Mouse (Mus musculus) kidney, embryonic 16.5 days (tissue): Measurements from ENCODE around the gene Keap1. TPM values are rescaled to one million over a fixed set of nuclear protein-coding genes. Genes with fewer than 3 reads are reported as not detected.
A peak's percentile ranks its signal among the peaks of the same experiment; 100 is the strongest.

ENCODE experiments used
- ATAC-seq: fragments of 200-750 bp; cut with Nextera tagmentation; 2 replicates; pipeline ENCODE4 v1.8.0; 2017; ENCODE audit warnings: moderate TSS enrichment; ENCODE audit not compliant: low FRiP score, low TSS enrichment
- H3K27ac ChIP-seq: fragments of 300-500 bp; sonication (generic); 2 replicates; pipeline ENCODE4 v1.5.1; 2014; ENCODE audit warnings: low read length
- H3K27me3 ChIP-seq: fragments of 300-500 bp; sonication (generic); 2 replicates; pipeline ENCODE4 v1.6.1; 2014; ENCODE audit warnings: low read length, control low read depth, mixed read lengths; ENCODE audit not compliant: insufficient read depth
- H3K36me3 ChIP-seq: fragments of 300-500 bp; sonication (generic); 2 replicates; pipeline ENCODE4 v1.6.1; 2014; ENCODE audit warnings: low read length, control low read depth, mixed read lengths; ENCODE audit not compliant: insufficient read depth
- H3K4me1 ChIP-seq: fragments of 300-500 bp; sonication (generic); 2 replicates; pipeline ENCODE4 v1.6.1; 2014; ENCODE audit warnings: low read length, control low read depth, mixed read lengths; ENCODE audit not compliant: insufficient read depth
- H3K4me2 ChIP-seq: fragments of 300-500 bp; sonication (generic); replicated peaks from 2 replicates; pipeline ENCODE4 v1.6.1; 2014; ENCODE audit warnings: low read depth, low read length
- H3K4me3 ChIP-seq: fragments of 300-500 bp; sonication (generic); 2 replicates; pipeline ENCODE4 v1.5.1; 2014; ENCODE audit warnings: mild to moderate bottlenecking, low read length
- H3K9ac ChIP-seq: fragments of 300-500 bp; sonication (generic); replicated peaks from 2 replicates; pipeline ENCODE4 v1.6.1; 2014; ENCODE audit warnings: low read length
- H3K9me3 ChIP-seq: fragments of 300-500 bp; sonication (generic); 2 replicates; pipeline ENCODE4 v1.6.1; 2016; ENCODE audit warnings: low read length, control low read depth
- WGBS: fragments of 180-500 bp; shearing (Covaris S2); extraction: QIAGEN DNeasy Blood & Tissue Kit; methylation state at CpG from one replicate; pipeline ENCODE4 v1.1.7; 2014; 5-methylcytosine and 5-hydroxymethylcytosine counted together
- polyA plus RNA-seq: library from polyadenylated mRNA; unstranded; fragments of >200 nt; fragmentation: Nextera tagmentation; extraction: Ambion mirVana; gene quantifications from 2 replicates; pipeline ENCODE4 v1.2.1, GENCODE M21; 2015

Keap1 gene
- polyA plus RNA-seq = 67.4 and 68.1 TPM in 2 replicates

DNA sequence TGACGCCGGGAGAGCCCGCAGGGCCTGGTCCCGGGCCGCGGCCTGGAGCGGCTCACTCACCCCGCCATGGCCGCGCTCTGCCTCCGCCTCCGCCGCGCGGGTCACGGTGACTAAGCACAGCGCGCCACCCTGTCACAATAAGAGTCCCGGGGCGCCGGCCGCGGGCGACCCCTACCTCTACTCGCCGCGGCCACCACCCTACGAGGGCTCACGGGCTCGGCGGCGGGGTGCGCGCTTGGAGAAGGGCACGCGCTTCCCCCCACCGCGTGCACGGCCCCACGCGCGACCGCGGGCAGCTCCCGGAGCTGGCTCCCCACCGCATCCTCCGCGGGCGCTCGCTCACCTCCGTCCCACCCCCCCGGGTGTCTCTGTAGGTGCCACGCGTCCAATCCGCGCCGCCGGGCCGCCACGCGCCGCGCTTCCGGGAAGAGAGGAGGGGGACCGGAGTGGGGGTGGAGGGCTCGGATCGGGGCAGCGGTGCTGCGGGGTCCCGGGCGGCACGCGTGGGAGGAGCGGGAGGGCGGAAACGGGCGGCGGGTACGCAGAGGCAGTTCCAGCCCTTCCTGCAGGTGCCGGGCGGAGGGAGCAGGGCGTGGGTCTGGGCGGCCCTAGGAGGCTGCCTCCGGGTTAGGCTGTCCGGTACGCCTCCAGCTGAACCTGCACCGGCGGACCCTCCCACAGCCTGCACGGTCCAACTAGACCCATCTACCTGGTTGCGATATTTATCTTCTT, at the start of gene Keap1:
Keap1 (minus strand) TSS at position 629 of the 732 bp plus-strand sequence.
- Histone ChIP-seq H3K4me1 (peaks cover 20% of the 10 kb centered on the region), H3K36me3 (peaks cover 16% of the 10 kb centered on the region), H3K4me3 (peak within 1 kb of the TSS; percentile 84), H3K9ac (peak within 1 kb of the TSS; percentile 93), H3K9me3 (no peaks in the 10 kb centered on the region), H3K27ac (peak within 1 kb of the TSS; percentile 91), H3K27me3 (peaks cover 14% of the 10 kb centered on the region), H3K4me2 (peak within 1 kb of the TSS; percentile 72)
- WGBS = under 1% methylated on average over 63 of the region's 90 CpGs
- peak; percentile 90 for ATAC-seq

DNA sequence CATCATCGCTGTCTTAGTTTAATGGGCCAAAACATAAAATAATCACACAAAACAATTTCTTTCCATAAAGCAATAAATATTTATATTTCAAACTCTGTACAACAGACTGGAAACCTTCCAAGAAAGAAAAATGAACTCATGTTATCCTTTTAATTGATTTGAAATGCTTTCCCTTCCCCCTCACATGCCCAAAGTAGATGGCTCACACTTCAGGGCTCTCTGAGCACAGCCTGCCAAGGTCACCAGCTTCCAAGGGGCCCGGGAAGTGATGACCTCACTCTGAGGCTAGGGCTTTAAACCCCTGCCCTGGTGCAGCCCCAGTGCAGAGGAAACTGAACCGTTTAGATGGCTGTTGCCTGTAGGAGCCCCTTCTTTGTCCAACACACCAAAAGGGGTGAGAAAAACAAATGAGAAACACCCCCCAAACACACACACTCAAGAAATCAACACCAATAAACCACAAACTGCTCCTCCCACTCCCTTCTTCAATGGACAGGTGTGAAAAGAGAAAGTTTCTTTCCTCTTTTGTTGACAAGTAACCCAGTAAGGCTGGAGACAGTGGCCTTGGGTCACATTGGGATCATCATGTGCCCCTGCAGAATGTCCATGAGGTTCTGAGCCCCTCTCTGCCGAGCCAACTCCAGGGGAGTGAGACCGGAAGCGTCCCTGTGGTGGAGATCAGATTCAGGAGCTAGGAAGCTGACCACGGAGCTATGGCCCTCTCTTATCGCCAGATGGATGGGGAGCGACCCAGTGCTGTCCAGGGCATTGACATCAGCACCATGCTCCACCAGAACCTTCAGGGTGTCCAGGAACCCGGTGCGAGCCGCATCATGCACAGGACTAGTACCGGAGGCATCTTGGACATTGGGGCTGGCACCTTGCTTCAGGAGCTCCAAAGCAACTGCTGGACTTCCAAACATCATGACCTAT, 49.5 kb upstream of the Keap1 start:
- Histone ChIP-seq H3K4me3 (peak overlapping the region; percentile 71), H3K27ac (peak overlapping the region; percentile 90), H3K36me3 (peaks cover 15% of the 10 kb centered on the region), H3K4me1 (peaks cover 34% of the 10 kb centered on the region), H3K27me3 (no peaks in the 10 kb centered on the region), H3K9me3 (no peaks in the 10 kb centered on the region), H3K4me2 (peak overlapping the region; percentile 75), H3K9ac (peak overlapping the region; percentile 79)
- WGBS = 71% methylated on average over 13 of the region's 13 CpGs
- no peak for ATAC-seq

DNA sequence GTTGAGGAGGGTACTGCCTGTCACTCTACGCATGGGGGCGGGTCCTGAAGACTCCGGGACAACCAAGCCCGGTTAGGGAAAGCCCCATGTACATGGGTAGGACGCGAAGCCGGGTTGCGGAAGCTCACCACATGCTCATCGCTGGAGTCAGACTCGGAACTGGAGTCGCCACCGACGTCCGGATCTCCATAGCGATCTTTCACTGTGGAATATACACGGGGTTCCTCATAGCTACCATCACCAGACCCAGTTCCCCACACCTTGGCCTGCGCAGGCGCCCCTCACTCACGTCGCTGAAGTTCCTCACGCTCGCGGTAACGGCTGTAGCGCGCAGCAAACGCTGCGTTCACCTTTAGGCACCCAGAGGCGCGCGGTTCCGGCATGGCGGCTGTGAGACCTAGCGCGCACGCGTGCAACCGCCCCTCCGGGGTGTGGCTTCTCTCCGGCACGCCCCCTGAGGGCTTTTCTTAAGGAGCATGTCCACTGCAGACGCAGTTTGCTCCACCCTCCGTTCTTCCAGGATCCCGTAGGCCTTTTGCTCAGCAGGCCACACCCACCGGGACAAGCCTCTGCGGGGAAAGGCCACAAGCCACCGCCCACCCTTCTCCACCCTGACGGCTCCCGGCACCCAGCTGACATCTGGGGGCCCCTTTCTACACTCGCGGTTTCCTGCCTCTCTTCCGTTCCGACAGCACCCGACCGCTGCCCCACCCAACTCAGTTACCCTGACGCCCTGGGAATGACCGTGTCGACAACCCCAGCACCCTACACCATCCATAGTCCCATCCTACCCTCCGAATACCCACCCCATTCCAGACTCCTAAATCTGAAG, 48.6 kb upstream of the Keap1 start, which contains the start of gene Kri1:
Kri1 (minus strand) TSS at position 399 of the 832 bp plus-strand sequence.
- peak within 1 kb of the TSS; percentile 79 for H3K9ac ChIP-seq
- no peaks in the 10 kb centered on the region for H3K27me3 ChIP-seq
- H3K4me1 ChIP-seq = peaks cover 34% of the 10 kb centered on the region
- no peaks in the 10 kb centered on the region for H3K9me3 ChIP-seq
- H3K4me3 ChIP-seq = peak within 1 kb of the TSS; percentile 71
- H3K27ac ChIP-seq = peak within 1 kb of the TSS; percentile 90
- H3K36me3 ChIP-seq = peaks cover 19% of the 10 kb centered on the region
- ATAC-seq = peak; percentile 72
- H3K4me2 ChIP-seq = peak within 1 kb of the TSS; percentile 75
- WGBS = under 1% methylated on average over 59 of the region's 59 CpGs

DNA sequence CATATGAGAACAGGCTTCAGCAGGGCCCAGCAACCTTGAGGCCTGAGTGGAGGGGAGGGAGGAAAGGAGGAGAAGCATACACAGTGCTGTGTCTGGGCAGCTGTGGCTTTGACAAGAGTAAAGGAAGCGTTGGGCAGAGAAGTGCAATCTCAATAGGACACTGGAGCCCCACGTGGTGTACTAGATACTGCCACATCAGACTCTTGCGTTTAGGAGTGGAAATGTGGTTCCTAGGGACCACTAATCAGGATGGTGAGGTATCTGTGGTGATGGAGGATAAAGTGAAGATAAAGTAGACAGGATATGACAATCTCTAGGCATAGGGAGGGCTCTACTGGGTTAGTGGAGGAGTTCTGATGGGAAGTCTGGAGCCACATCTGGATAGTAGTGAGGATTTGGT, 47.6 kb upstream of the Keap1 start:
- Histone ChIP-seq H3K27me3 (no peaks in the 10 kb centered on the region), H3K36me3 (peaks cover 27% of the 10 kb centered on the region), H3K9ac (peak overlapping the region; percentile 79), H3K4me2 (peak overlapping the region; percentile 75), H3K27ac (no peak overlapping the region), H3K4me3 (peak overlapping the region; percentile 71), H3K9me3 (no peaks in the 10 kb centered on the region), H3K4me1 (peaks cover 34% of the 10 kb centered on the region)
- WGBS = 63% methylated on average over 3 of the region's 3 CpGs
- ATAC-seq = no peak

DNA sequence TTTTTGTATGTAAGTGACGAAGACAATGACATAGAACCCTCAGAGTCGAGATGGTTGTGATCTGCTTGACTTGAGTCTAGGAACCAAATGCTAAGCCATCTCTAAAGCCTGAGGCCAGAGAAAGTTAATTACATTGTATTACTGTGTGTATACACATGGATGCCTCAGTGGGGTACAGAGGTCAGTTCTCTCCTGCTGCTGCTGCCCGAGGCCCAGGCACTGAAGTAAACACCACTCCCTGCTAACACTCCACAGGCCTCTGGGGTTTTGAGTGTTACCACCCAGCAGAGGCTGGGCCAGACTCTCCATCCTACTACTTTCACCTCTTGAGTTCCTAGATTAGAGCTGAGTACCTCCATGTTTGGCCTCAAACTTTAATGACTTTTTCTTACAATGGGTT, 44.8 kb upstream of the Keap1 start:
- H3K9me3 ChIP-seq = no peaks in the 10 kb centered on the region
- H3K9ac ChIP-seq = 0 out of 2 replicates have a peak overlapping the region, but pooled peaks have one; percentile 8
- H3K36me3 ChIP-seq = peaks cover 52% of the 10 kb centered on the region
- H3K4me3 ChIP-seq = no peak overlapping the region
- H3K27me3 ChIP-seq = no peaks in the 10 kb centered on the region
- no peak for ATAC-seq
- no peak overlapping the region for H3K27ac ChIP-seq
- peaks cover 20% of the 10 kb centered on the region for H3K4me1 ChIP-seq
- 79% methylated on average over 3 of the region's 3 CpGs for WGBS
- H3K4me2 ChIP-seq = no peak overlapping the region

DNA sequence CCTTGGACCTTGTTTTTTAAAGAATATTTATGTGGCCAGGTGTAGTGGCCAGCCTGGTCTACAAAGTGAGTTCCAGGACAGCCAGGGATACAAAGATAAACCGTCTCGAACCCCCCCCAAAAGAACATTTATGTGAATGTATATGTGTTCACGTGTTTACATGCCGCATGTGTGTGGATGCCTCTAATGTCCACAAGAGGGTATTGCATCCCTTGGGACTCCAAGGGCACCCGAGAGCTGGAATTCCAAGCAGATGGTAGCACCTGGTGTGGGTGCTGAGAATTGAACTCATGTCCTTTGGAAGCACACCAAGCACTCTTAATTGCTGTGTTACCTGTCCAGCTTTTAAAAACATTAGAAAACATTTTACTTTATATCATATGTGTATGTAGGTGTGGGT, 44.4 kb upstream of the Keap1 start:
- WGBS = 90% methylated on average over 5 of the region's 5 CpGs
- no peak for ATAC-seq
- H3K9ac ChIP-seq = no peak overlapping the region
- H3K4me3 ChIP-seq = no peak overlapping the region
- H3K36me3 ChIP-seq = peaks cover 55% of the 10 kb centered on the region
- no peaks in the 10 kb centered on the region for H3K9me3 ChIP-seq
- no peaks in the 10 kb centered on the region for H3K27me3 ChIP-seq
- no peak overlapping the region for H3K27ac ChIP-seq
- H3K4me2 ChIP-seq = no peak overlapping the region
- H3K4me1 ChIP-seq = peaks cover 16% of the 10 kb centered on the region

DNA sequence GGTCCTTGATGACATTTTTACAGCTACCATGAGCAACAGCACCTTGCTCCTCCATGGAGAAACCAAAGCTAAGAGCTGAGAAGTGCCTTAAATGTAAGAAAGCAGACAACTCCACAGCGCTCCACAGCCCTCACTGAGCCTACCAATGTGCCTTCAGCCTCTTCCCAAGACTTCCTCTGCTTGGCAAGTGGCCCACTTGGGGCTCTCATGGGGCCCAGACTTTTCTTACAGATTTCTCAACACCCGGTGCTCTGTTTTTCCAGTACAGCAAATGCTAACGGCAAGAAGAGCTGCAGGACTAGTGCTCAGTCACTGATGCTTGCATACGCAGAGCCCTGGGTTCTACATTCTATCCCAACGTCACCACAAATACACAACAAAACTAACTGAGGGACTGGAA, 38.6 kb upstream of the Keap1 start:
- no peak for ATAC-seq
- Histone ChIP-seq H3K9ac (no peak overlapping the region), H3K4me3 (no peak overlapping the region), H3K27me3 (no peaks in the 10 kb centered on the region), H3K9me3 (no peaks in the 10 kb centered on the region), H3K4me2 (no peak overlapping the region), H3K27ac (no peak overlapping the region), H3K36me3 (peaks cover 91% of the 10 kb centered on the region), H3K4me1 (no peaks in the 10 kb centered on the region)
- WGBS = 93% methylated on average over 5 of the region's 5 CpGs

DNA sequence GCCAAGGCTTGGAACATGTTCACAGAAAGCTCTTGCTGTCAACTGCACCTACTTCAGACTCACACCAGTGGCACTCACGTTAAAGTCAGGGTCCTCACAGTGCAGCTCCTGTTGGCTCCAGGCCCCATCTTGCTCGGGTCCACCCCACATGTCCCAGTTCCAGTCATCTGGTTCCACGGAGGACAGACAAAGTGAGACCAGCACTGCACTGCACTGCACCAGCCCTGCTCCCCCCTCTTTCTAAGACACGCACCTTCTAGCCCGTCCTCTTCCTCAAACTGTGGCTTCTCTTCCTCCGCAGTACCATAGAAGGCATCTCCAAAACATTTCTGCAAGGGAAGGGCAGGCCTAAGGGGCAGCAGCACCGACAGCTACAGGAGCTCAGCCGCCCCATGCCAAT, 37.1 kb upstream of the Keap1 start:
- 89% methylated on average over 8 of the region's 8 CpGs for WGBS
- H3K4me1 ChIP-seq = no peaks in the 10 kb centered on the region
- H3K9ac ChIP-seq = no peak overlapping the region
- H3K27ac ChIP-seq = no peak overlapping the region
- H3K36me3 ChIP-seq = peaks cover 91% of the 10 kb centered on the region
- H3K9me3 ChIP-seq = no peaks in the 10 kb centered on the region
- no peak overlapping the region for H3K4me3 ChIP-seq
- ATAC-seq = no peak
- H3K27me3 ChIP-seq = no peaks in the 10 kb centered on the region
- no peak overlapping the region for H3K4me2 ChIP-seq

DNA sequence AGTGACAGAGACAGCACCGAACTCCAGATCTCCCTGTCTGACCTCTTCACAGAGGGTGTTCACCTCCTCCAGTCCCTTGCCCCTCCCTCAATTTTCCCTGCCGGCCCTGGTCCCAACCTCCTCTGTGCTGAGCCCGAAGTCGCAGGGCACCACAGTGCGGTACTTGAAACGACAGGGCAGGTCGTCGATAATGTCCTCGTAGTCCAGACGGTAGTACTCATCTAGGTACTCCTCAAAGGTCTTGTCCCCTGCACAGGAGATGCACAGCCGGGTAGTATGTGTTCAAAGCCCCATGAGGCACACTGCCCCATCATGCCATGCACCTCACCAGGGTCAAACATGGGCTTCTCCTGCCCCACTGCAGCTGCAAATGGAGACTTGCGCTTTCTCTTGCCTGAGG, 36.6 kb upstream of the Keap1 start:
- Histone ChIP-seq H3K4me3 (no peak overlapping the region), H3K27ac (no peak overlapping the region), H3K36me3 (peaks cover 91% of the 10 kb centered on the region), H3K27me3 (no peaks in the 10 kb centered on the region), H3K9ac (no peak overlapping the region), H3K4me1 (no peaks in the 10 kb centered on the region), H3K9me3 (no peaks in the 10 kb centered on the region), H3K4me2 (no peak overlapping the region)
- ATAC-seq = no peak
- WGBS = 86% methylated on average over 12 of the region's 12 CpGs
